Mouse (Mus musculus) ES-Bruce4 (cell line): ENCODE data around the gene Olfr1152.

Experiments
- CTCF ChIP-seq: IDR thresholded peaks from one replicate; pipeline ENCODE4 v1.8.1; 2011; ENCODE audit warnings: low read depth, low read length
- EP300 ChIP-seq: IDR thresholded peaks from 2 replicates; pipeline ENCODE4 v1.6.1; 2011; ENCODE audit warnings: low read depth, low read length; ENCODE audit not compliant: insufficient read depth

DNA sequence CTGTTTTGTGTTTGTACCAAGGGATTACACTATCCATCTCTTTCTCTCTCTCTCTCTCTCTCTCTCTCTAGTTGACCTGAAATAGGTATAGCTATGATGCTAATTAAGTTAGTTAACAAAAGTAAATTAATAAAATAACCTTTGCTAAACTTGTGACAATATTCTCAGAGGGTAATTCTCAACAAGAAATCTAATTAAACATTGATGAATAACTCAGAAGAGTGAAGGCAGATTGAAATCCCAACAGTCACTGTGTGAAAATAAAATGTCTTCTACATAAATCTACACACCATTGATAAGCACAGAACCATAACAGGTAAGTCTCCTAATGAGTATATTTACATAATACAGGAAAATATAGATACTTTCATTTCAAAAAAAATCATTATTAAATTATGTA is at the start of gene Olfr1152:
- TF ChIP-seq CTCF (no peak), EP300 (no peak)
